Mouse (Mus musculus) A20 (cell line): ENCODE measurements around the gene Fut2.

Experiments used
- DNase-seq: peaks from one replicate; pipeline ENCODE4 v3.0.0-alpha.2; 2011; ENCODE audit warnings: low read depth, low spot score

Gene Fut2

DNA sequence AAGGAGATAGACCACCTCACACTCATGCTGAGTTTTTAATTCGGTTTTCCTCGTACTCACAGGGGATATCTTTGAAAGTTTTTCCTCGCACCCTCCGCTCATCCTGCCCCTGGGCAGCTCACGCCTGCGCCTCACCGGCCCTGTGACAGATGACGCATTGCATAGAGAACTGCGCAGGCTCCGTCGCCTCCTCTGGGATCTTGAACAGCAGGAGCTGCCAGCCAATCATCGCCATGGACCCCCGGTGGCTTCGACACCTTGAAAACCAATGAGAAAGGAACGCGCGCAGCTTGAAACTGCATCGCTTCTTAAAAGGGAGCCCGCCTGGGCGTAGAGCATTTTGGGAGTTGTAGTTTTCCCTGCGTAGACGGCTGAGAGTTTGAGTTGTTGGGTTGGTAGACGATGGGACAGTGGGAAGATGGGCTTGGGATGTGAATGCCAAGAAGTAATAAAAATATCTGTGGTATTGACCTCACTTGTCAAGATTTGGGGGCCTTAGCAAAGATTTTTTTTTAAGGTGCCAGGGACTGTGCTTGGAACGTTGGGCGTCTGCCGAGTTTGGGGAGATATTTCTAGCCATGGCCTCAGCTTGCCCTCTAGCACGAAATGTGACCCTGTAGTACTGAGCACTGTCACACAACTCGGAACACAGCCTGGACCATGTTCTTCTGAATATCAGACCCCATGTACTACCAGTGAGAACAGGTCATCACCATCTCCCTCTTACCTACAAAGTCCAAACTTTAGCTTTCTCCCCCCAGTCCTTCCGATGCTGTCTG lies 27.4 kb downstream of the Fut2 start:
- no peak for DNase-seq

DNA sequence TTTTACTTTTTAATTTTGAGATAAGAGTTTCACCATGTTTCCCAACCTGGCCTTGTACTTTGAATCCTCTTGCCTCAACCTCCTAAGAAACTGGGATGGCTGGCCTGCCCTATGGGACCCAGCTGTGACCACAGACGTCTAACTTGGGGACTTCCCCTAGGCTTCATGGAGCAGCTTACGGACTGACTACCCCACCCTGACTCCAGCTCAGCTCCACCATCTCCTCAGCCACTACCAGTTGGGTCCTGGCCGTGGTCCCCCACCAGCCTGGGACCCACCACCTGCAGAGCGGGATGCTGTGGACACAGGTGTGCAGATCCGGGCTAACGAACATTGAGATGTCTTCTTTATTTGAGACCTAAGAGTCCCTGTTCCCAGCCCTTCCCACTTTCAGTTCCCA lies 28.5 kb downstream of the Fut2 start:
- no peak for DNase-seq

DNA sequence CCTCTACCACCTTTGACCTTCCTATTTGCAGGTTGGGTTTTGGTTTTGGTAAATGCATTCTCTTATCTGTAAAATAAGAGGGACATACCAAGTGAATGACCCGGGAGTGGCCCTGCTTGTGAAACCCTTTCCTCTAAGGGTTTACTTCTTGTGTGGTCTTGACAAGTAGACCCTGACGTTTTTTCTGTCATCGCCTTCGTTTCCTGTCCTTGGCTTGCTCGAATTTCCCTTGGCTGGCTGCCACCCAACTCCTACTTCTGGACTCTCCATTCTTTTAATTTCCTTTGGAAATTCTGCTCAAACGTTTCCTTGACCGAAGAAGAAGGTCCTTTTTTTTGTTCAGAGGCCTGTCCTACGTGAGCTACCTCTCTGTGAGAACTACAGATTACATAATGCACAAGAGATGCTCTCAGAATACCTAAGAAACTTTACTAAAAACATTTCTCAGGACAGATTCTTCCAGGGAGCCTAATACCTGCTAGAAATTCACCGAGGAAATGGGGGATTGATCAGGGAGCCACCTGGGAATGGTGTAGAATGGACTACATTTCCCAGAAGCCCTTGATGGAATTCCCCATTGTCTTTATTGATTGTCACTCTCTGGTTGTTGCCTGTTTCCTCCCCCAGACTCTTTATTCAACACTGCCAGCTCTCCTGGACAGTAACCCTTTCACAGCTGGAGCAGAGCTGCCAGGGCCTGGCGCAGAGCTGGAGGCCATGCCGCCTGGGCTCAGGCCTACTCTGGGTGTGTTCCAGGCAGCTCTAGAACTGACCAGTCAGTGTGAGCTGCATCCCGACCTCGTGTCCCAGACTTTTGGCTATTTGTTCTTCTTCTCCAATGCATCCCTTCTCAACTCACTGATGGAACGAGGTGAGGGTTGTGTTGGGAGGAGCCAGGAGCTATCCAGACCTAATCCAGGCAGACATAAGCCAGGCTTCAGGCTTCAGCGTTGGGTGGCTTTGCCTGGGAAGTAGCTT lies 30.2 kb downstream of the Fut2 start:
- DNase-seq: no peak

DNA sequence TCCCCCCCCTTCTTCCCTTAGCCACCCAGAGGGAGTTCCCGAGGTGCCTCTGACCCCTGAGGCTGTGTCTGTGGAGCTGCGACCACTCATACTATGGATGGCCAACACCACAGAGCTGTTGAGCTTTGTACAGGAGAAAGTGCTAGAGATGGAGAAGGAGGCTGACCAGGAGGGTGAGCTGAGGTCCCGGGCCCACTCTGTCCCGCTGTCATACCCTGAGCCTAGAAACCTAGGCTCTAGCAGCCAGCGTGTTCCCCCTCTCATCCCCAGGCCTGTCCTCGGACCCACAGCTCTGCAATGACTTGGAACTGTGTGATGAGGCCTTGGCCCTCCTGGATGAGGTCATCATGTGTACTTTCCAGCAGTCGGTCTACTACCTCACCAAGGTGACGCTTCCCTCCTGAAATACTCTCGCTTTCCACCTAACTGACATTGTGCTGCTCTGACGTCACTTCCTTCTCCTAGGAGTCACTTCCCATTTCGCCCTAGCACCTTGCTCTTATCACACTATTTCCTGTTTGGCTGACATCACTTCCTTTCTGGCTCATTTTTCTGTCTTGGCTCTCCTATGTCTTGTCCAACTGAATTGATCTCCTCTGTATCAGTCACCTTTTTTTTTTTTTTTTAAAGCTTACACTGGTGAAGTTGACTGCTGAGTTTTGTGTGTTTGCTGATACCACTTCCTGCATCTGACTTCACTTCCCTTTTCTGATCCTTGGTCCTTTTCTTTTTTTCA lies 31.1 kb downstream of the Fut2 start:
- peak; percentile 69 for DNase-seq

DNA sequence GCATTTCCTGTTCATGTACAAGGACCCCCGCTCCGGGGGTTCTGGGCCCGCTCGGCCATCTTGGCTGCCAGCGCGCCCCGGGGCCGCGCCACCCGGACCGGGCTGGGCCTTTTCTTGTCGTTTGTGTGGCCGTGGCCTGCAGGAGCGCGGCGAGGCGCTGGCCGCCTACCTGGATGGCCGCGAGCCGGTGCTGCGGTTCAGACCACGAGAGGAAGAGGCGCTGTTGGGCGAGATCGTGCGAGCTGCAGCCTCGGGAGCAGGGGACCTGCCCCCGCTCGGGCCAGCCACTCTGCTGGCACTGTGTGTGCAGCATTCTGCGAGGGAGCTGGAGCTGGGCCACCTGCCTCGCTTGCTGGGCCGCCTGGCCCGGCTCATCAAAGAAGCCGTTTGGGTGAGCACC lies 33.7 kb downstream of the Fut2 start:
- no peak for DNase-seq

DNA sequence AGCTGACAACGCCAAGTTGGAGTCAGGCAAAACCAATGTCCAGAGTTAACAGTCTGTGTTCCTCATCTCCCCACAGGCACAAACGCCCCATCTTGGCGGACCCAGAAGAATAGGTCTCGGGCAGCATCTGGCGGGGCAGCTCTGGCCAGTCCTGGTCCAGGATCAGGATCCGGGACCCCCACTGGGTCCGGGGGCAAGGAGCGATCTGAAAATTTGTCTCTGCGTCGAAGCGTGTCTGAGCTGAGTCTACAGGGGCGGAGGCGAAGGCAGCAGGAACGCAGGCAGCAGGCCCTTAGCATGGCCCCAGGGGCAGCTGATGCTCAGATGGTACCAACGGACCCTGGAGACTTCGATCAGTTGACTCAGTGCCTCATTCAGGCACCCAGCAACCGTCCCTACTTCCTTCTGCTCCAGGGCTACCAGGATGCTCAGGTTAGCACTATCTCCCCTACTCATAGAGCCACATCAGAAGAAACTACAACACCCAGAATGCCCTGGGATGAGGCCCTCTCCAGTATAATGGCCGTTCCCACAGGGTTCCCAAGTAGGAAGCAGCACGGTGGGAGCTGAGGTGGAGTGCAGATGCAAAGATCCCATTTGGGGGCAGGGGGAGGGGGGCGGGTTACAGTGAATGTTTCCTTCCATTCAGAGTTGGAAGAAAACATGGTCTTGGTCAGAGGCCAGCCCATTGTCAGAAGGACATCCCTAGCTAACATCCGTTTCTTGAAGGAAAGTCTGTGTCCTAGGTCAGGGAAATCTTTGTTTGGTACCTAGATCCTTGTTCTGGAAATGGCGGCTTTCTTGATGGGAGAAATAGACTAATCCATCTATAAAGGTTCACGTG lies 35.9 kb downstream of the Fut2 start:
- no peak for DNase-seq

DNA sequence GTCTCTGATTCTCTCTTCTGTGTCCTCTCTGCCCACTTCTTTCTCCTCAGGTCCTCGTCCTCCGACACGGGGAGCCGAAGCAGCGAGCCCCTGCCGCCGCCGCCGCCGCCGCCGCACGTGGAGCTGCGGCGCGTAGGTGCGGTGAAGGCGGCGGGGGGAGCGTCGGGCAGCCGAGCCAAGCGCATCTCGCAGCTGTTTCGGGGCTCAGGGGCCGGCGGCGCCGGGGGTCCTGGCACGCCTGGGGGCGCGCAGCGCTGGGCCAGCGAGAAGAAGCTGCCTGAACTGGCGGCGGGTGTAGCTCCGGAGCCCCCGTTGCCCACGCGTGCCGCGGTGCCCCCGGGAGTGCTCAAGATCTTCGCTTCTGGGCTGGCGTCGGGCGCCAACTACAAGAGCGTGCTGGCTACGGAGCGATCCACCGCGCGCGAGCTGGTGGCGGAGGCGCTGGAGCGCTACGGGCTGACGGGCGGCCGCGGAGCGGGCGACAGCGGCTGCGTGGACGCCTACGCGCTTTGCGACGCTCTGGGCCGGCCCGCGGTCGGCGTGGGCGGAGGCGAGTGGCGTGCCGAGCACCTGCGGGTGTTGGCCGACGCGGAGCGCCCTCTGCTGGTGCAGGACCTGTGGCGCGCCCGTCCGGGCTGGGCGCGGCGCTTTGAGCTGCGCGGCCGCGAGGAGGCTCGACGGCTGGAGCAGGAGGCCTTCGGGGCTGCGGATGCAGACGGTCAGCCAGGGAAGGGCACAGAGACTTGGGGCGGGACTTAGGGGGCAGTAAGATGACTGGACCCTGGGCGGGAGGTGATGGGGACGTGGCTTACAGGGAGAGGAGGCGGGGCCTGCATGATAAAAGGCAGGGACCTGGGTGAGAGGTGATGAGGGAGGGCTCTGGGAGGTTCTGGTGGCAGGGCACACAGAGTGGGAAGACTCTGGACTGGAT lies 37.6 kb downstream of the Fut2 start:
- peak; percentile 93 for DNase-seq

DNA sequence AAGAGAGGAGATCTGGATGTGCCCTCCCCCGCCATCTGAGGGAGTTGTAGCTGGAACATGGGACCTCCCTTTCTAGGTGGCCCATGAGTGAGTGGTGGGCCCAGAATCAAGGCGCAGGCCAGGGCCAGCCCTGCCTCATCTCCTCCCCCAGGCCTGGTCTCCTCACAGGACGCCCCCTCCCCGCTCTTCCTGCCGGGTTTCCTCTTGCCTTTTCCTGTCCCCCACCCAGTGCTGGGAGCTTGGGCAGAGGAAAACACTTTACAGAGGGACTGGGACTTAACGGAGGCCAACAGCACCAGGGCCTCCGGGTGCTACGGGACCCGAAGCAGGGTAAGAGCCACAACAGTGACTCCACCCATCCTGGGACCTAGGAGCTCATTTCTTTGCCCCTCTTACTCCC lies 38.9 kb downstream of the Fut2 start, which contains the start of gene Rasip1:
TSS of gene Rasip1 (plus strand) at position 228 of the 400 bp plus-strand sequence.
- DNase-seq: no peak

DNA sequence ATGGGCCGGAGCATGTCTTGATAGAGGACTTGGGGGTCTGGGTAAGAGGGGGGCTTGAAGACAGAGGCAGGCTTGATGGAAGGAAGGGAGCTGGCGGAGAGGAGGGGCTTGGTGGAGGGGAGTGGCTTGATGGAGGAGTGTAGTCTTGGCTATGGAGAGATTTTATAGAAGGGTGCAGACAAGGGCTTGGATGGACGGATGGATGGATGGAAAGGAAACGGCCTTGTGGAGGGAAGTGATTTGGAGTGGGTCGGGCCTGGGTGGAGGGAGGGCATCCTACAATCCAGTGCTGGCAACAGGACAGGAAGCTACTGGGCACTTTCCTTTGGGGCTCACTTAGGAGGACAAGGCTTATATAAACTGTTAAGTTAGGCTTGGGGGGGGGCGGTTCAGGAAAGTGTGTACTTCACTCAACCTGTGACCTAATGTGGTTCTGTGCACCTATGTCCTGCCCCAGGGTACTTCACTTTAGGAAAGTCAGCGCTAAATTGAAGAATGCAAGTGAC lies 39.6 kb downstream of the Fut2 start:
- DNase-seq: no peak

DNA sequence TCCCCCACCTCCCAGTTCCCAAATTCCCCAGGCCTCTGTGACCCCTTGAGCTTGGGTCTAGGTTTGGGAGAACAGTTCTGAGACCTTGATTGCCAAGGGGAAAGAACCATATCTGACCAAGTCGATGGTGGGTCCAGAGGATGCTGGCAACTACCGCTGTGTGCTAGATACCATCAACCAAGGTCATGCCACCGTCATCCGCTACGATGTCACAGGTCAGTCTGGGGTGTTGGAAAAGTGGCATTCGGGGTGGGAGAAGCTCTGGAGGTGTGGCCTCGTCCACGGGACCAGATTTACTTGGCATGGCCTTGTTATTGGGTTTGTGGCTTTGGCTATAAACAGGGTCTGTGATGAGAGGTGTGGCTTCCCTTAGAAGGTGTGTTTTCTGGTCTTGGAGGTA lies 40.7 kb downstream of the Fut2 start:
- no peak for DNase-seq

DNA sequence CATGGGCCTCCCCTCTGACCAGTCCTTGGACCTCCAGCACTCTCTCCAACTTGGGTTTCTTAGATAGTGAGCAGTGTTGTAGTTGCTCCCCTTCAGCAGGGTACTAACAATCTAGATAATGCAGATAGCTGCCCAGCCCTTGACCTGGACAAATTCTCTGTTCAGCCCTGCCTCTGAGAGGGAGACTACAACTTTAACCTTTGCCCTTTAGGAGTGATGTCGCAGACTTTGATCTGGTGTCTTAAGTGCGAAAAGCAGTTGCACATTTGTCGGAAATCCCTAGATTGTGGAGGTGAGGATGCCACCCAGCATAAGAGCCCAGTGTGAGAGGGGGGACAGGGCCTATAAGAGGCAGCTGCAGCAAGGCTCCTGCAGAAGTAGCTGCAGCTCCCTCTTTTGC lies 41.5 kb downstream of the Fut2 start:
- DNase-seq: no peak

DNA sequence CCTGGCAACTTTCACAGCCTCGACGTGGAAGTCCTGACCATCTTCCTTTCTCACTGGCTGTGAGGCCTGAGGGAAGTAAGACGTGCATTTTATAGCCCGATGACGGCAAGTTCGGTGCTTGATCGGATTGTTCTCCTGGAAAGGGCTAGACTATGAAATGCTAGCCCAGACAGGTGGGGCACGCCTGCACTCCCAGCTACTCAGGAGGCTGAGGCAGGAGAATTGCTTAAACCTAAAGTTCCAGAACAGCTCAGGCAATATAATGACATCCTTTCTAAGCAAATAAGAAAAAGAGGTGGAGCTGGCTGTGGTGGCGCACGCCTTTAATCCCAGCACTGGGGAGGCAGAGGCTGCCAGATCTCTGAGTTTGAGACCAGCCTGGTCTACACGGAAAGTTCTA lies 42.7 kb downstream of the Fut2 start:
- no peak for DNase-seq

DNA sequence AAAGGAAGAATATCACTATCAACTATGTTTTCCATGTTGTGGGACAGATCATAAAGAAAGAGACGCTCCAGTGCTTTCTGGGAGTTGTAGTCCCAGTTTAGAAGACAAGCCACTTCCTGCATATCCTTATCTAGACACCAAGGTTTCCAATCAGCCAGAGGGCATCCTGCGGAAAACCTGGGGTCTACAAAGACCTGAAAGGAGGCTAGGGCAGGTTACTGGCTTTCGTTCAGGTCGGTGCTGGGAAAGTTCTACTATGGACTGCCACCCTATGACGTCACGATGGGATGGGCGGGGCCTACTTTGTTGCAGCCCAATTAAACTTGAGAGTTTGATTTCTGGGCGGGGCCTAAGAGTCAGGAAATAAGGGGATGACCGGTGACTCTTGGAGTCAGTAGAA lies 44.8 kb downstream of the Fut2 start, which contains the start of gene Izumo1:
TSS of gene Izumo1 (plus strand) at position 369 of the 400 bp plus-strand sequence.
- DNase-seq: peak; percentile 41

DNA sequence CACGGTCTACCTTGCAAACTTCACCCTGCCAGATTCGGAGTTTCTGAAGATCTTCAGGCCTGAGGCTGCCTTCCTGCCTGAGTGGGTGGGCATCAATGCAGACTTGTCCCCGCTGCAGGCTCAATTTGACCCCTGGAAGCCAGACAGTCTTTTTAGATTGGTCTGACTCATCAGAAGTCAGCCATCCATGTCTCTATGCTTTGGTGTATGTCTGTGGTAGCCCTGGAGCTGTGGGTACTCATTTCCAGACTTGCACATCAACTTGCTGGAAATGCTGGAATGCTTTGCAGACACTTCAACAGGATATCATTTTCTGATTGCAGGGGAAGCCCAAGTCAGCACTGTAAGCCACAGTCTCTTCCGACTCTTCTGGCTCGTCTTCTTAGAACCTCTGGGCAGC lies 46.6 kb downstream of the Fut2 start:
- no peak for DNase-seq

DNA sequence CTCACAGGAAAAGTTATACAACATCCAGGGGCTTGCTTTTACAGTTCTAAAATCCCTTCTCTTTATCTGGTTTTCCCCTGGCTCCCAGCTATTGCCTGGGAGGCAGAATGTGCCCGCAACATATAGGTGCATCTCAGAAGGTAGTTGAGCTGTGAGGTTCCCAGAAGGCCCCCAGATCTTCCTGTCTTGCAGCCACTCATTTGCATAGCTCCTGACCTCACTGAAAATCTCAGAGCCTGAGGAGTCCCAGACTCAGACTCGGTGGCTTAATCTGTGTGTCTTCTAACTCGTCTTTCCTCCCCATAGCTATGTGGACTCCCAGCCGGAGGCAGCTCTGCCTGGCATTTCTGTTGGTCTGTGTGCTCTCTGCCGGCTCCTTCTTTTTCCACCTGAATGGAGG lies 47.9 kb downstream of the Fut2 start:
- DNase-seq: peak; percentile 66

DNA sequence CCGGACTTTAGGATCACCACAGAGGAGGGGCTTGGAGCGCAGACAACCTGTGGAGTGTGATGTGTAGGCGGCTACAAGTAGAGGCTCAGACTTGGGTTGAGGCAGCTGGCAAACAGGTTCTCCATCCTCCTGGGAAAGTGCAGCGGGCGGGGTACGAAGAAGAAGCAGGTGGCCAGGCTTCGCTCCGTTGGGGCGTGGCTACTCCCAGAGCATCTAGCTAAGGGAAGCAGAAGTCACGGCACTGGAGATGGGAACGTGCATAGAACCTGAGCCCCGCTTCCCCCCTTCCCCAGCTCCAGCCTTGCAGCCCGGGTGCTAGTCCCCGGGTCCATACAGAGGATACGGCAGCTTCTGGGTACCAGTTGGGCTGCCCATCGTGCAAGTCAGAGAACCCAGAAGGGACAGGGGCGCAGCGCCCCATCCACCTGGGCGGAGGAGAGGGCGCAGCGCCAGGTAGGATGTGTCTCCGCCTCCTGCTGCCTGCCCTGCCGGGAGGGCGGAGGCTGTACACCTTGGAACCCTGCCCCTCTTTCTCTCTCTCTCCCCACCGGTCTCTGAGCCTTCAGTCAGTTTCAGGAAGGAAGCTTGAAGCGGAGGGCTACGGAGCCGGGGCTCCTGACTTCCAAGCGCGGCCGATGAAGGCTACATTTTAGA lies 49.0 kb downstream of the Fut2 start, which contains the start of gene Fut1:
TSS of gene Fut1 (plus strand) at position 248 of the 654 bp plus-strand sequence.
- no peak for DNase-seq

DNA sequence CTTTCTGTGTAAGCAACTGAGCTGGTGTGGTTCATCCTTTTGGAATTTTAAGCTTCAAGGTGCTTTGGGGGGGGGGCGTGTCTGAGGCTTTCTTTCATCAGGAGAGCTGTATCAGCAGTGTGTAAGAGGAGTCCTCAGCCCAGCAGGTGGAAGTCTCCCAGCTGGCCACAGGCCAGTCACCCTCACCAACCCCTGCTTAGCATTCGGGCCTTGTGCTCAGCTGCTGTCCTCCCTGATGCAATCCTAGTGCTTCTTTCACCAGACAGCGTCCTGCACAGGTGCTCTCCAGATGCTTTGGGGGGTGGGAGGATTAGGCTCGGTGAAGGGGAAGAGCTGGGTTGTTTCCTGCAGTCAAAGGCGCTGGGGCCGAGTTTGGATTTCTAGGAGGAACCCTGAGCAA lies 49.9 kb downstream of the Fut2 start:
- peak; percentile 77 for DNase-seq

DNA sequence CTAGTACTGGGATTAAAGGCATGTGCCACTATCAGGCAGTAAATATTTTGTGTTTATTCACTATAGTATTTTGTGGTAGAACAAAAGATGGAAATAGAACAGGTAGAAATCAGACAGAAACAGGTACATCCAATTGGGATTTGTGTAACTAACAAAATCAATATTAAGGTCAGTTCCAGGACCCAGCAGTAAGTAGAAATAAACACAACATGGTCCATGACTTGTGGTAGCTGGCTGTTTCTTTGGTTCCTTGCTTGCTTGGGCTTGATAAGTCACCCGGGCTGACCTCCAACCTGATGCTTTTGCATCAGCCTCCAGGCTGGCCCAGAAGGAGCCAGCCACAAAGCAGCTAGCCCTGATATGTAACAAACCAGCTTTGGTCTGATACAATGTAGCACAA lies 56.7 kb downstream of the Fut2 start:
- no peak for DNase-seq

DNA sequence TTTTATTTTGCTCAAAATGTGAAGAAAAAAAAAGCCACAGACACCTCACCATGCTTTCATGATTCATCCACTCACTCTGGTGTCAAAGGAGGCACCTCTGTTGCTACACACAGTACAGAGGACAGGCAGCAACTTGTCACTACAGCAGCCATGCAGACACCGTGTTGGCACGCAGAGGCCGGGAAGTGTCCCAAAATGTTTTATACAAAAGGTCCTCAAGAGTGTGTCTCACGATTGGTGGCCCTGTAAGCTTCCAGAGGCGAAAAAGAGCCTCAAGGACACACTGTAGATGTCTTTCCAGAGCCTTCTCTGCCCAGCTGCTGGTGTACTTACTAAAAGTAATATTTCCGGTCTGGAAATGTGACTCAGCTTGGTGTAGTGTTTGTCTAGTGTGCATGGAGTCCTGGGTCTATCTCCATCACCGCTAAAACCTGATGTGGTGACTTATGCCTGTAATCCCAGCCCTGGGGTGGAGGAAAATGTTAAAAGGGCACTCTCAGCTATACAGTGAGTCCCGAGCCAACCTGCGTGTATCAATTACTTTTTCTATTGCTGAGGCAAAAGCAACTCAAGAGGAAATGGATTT lies 60.4 kb downstream of the Fut2 start:
- DNase-seq: no peak
